Mouse (Mus musculus) MEL (cell line): Measurements from ENCODE around the gene Hist1h2af. TPM values are rescaled to one million over a fixed set of nuclear protein-coding genes. Genes with fewer than 3 reads are reported as not detected.

Source experiments
- DNase-seq: peaks from one replicate; pipeline ENCODE4 v3.0.0; 2011; ENCODE audit warnings: low read depth, low spot score
- H3K27ac ChIP-seq: 2 replicates; pipeline ENCODE4 v1.5.1; 2012; ENCODE audit warnings: low read depth, mild to moderate bottlenecking, control low read depth, low read length, moderate library complexity; ENCODE audit not compliant: control insufficient read depth
- H3K27me3 ChIP-seq, 2 experiments: fragments of 150-350 bp in 1 of 2; sonication (generic) in 1 of 2; 2 replicates each; pipeline ENCODE4 v1.6.1; 2012; ENCODE audit warnings: low read length in 2 of 2, mild to moderate bottlenecking in 2 of 2, improper control_type of control experiment in 1 of 2, moderate library complexity in 1 of 2; ENCODE audit not compliant: insufficient read depth in 2 of 2, control insufficient read depth in 1 of 2
- H3K36me3 ChIP-seq, 2 experiments: 2 replicates each; pipeline ENCODE4 v1.6.1; 2012 to 2014; ENCODE audit warnings: low read length in 2 of 2, improper control_type of control experiment in 1 of 2, inconsistent platforms in 1 of 2, mild to moderate bottlenecking in 1 of 2; ENCODE audit not compliant: insufficient read depth in 2 of 2, control insufficient read depth in 1 of 2
- H3K4me1 ChIP-seq, 2 experiments: fragments of 150-350 bp in 1 of 2; sonication (generic) in 1 of 2; 2 replicates each; pipeline ENCODE4 v1.6.1; 2012; ENCODE audit warnings: low read length in 2 of 2, improper control_type of control experiment in 1 of 2, mild to moderate bottlenecking in 1 of 2; ENCODE audit not compliant: insufficient read depth in 2 of 2, control insufficient read depth in 1 of 2
- H3K4me3 ChIP-seq, 2 experiments: fragments of 150-350 bp in 1 of 2; sonication (generic) in 1 of 2; 2 replicates each; pipeline ENCODE4 v1.5.1; 2012; ENCODE audit warnings: low read depth in 2 of 2, low read length in 2 of 2, mild to moderate bottlenecking in 2 of 2, moderate library complexity in 2 of 2, control low read depth in 1 of 2, improper control_type of control experiment in 1 of 2; ENCODE audit not compliant: control insufficient read depth in 1 of 2, insufficient read depth in 1 of 2
- H3K79me2 ChIP-seq: 2 replicates; pipeline ENCODE4 v1.6.1; 2012; ENCODE audit warnings: mild to moderate bottlenecking, low read length, moderate library complexity; ENCODE audit not compliant: control insufficient read depth, poor library complexity, insufficient read depth
- H3K9ac ChIP-seq: 2 replicates; pipeline ENCODE4 v1.6.1; 2012; ENCODE audit warnings: low read depth, mild to moderate bottlenecking, control low read depth, low read length, moderate library complexity; ENCODE audit not compliant: control insufficient read depth, poor library complexity, severe bottlenecking
- H3K9me3 ChIP-seq: fragments of 150-350 bp; sonication (generic); replicated peaks from 2 replicates; pipeline ENCODE4 v1.6.1; 2012; ENCODE audit warnings: mild to moderate bottlenecking, low read length, improper control_type of control experiment, moderate library complexity; ENCODE audit not compliant: insufficient read depth
- CHD2 ChIP-seq: IDR thresholded peaks from 2 replicates; pipeline ENCODE4 v1.6.1; 2011; ENCODE audit warnings: low read length, improper control_type of control experiment
- E2F4 ChIP-seq: IDR thresholded peaks from 2 replicates; pipeline ENCODE4 v1.6.1; 2011; ENCODE audit warnings: low read depth, low read length, improper control_type of control experiment, borderline replicate concordance
- GATA1 ChIP-seq: IDR thresholded peaks from 2 replicates; pipeline ENCODE4 v1.6.1; 2011; ENCODE audit warnings: low read depth, low read length, improper control_type of control experiment
- KAT2A ChIP-seq: conservative IDR thresholded peaks from 2 replicates; pipeline ENCODE4 v1.6.1; 2012; ENCODE audit warnings: low read depth, low read length, improper control_type of control experiment, inconsistent platforms
- MAFK ChIP-seq: IDR thresholded peaks from 2 replicates; pipeline ENCODE4 v1.6.1; 2011; ENCODE audit warnings: low read depth, mild to moderate bottlenecking, low read length, improper control_type of control experiment, borderline replicate concordance
- MAZ ChIP-seq: IDR thresholded peaks from 2 replicates; pipeline ENCODE4 v1.6.1; 2012; ENCODE audit warnings: low read depth, mild to moderate bottlenecking, inconsistent platforms, low read length, improper control_type of control experiment
- MYB ChIP-seq: IDR thresholded peaks from 2 replicates; pipeline ENCODE4 v1.6.1; 2011; ENCODE audit warnings: mild to moderate bottlenecking, low read depth, low read length, improper control_type of control experiment
- POLR2AphosphoS5 ChIP-seq: IDR thresholded peaks from 2 replicates; pipeline ENCODE4 v1.6.1; 2012; ENCODE audit warnings: low read depth, borderline replicate concordance, mild to moderate bottlenecking, inconsistent platforms, low read length, moderate library complexity, mixed read lengths
- RCOR1 ChIP-seq: IDR thresholded peaks from 2 replicates; pipeline ENCODE4 v1.6.1; 2012; ENCODE audit warnings: low read depth, mild to moderate bottlenecking, inconsistent platforms, low read length, improper control_type of control experiment
- SIN3A ChIP-seq: IDR thresholded peaks from 2 replicates; pipeline ENCODE4 v1.6.1; 2012; ENCODE audit warnings: low read length, improper control_type of control experiment, inconsistent platforms
- SMC3 ChIP-seq: IDR thresholded peaks from 2 replicates; pipeline ENCODE4 v1.6.1; 2011; ENCODE audit warnings: low read depth, low read length, improper control_type of control experiment
- TAL1 ChIP-seq: IDR thresholded peaks from 2 replicates; pipeline ENCODE4 v1.6.1; 2012; ENCODE audit warnings: mild to moderate bottlenecking, inconsistent platforms, low read length, moderate library complexity, mixed read lengths
- TBP ChIP-seq: IDR thresholded peaks from 2 replicates; pipeline ENCODE4 v1.8.0; 2011; ENCODE audit warnings: low read depth, low read length, improper control_type of control experiment
- UBTF ChIP-seq: IDR thresholded peaks from 2 replicates; pipeline ENCODE4 v1.6.1; 2012; ENCODE audit warnings: low read depth, mild to moderate bottlenecking, inconsistent platforms, low read length, improper control_type of control experiment, moderate library complexity, borderline replicate concordance; ENCODE audit not compliant: insufficient read depth
- ZMIZ1 ChIP-seq: IDR thresholded peaks from 2 replicates; pipeline ENCODE4 v1.6.1; 2012; ENCODE audit warnings: low read depth, mild to moderate bottlenecking, inconsistent platforms, low read length, improper control_type of control experiment, moderate library complexity
- polyA plus RNA-seq, 2 experiments: library from polyadenylated mRNA; stranded (reverse) in 1 of 2; unstranded in 1 of 2; fragments of >175 nt in 1 of 2; fragments of >200 nt in 1 of 2; gene quantifications; 2 replicates each; pipeline versions ENCODE4 v1.2.1 to v1.2.4; 2012; ENCODE audit warnings: low replicate concordance in 2 of 2, low read depth in 1 of 2; ENCODE audit not compliant: insufficient read length in 2 of 2, insufficient read depth in 1 of 2, missing spikeins in 1 of 2
- total RNA-seq: library from RNA; depleted of rRNA; stranded (reverse); fragments of 300-350 nt; gene quantifications from 2 replicates; pipeline ENCODE4 v1.2.3, GENCODE M21; 2012

Hist1h2af gene
- total and polyA plus RNA-seq, 3 experiments: 64.3 to 939 TPM; not detected in 1

DNA sequence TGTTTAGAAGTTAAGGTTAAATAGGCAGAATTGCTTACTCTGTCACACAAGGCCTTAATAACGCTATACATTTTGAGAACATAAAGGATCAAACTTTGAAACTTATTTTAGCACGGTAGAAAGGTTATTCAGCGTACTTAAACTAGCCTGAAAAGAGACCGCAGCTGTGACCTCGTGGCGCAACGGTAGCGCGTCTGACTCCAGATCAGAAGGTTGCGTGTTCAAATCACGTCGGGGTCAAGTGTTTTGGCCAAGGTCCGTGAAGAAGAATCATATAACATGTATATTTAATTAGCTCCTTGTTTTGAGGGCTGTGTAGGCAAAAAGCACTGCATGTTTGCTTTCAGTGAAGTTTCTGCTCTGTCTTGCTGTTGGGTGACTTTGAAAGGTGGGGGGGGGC lies 27.4 kb upstream of the Hist1h2af start:
- Histone ChIP-seq H3K27ac (no peak overlapping the region), H3K79me2 (no peaks in the 10 kb centered on the region), H3K36me3 (peaks cover 0 to 10% of the 10 kb centered on the region in 2 experiments; a peak in 2 of 4 replicates), H3K4me1 (peaks cover 0 to 10% of the 10 kb centered on the region in 2 experiments; a peak in 1 of 4 replicates), H3K4me3 (peak overlapping the region; percentile 57 to 66), H3K9ac (peak overlapping the region; percentile 64; the same call in 1 of the 2 replicates), H3K9me3 (no peaks in the 10 kb centered on the region), H3K27me3 (no peaks in the 10 kb centered on the region)
- TF ChIP-seq POLR2AphosphoS5: no peak
- peak; percentile 100 for TF ChIP-seq TBP
- peak; percentile 86 for DNase-seq

DNA sequence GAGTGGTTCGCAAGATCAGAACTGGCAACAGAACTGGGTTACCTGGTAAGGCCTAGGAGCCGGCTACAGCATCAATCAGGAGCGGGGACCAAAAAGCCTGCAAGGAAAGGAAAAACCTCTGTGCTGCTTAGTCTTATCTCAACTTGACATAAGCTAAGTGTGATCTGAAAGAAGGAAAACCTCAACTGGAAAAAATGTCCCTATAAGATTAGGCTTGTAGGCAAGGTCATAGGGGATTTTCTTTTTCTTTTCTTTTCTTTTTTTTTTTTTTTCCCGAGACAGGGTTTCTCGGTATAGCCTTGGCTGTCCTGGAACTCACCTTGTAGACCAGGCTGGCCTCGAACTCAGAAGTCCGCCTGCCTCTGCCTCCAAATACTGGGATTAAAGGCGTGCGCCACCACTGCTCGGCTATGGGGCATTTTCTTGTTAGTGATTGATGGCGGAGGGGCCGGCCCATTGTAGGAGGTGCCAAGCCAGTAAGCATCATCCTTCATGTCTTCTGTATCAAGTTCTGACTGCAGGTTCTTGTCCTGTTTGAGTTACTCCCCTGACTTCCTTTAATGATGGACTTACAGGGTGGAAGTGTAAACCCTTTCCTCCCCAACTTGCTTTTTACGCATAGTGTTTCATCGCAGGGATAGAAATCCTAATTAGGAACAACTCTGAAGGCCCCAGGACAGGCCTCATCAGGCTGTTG lies 26.7 kb upstream of the Hist1h2af start:
- Histone ChIP-seq H3K4me3 (peak overlapping the region; percentile 45 to 66), H3K4me1 (peaks cover 0 to 10% of the 10 kb centered on the region in 2 experiments; a peak in 1 of 4 replicates), H3K79me2 (no peaks in the 10 kb centered on the region), H3K27ac (no peak overlapping the region; the same call in 1 of the 2 replicates), H3K27me3 (no peaks in the 10 kb centered on the region), H3K9me3 (no peaks in the 10 kb centered on the region), H3K9ac (peak overlapping the region; percentile 52), H3K36me3 (peaks cover 0 to 10% of the 10 kb centered on the region in 2 experiments; a peak in 2 of 4 replicates)
- peak; percentile 98 for TF ChIP-seq TBP
- TF ChIP-seq RCOR1: no peak
- no peak for TF ChIP-seq SIN3A
- no peak for TF ChIP-seq CHD2
- TF ChIP-seq GATA1: peak; percentile 44; the same call in 1 of the 2 replicates
- TF ChIP-seq MAZ: no peak
- no peak for TF ChIP-seq POLR2AphosphoS5
- no peak for TF ChIP-seq MYB
- 0 out of 2 replicates have a peak, but pooled peaks have one; percentile 5 for TF ChIP-seq TAL1
- no peak for TF ChIP-seq KAT2A
- no peak for TF ChIP-seq UBTF
- DNase-seq: peak; percentile 93

DNA sequence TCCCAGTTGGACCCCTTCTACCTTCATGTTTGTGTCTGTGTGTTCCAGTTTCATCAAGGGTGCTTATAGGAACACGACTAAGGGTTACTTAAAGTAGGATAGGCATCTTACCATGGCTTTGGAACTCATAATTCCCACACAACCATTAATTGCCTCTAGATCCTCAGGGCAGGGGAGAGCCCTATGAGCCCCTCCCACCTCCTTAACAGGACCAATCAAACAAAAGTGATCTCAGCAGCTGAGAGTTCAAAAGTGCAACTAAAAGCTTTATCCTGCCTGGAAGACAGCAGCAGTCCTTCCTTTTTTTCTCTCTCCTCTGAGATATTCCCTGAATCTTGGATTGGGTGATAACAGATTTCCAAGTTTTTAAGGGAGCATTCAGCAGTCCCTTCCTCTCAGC lies 23.6 kb upstream of the Hist1h2af start:
- Histone ChIP-seq H3K27ac (no peak overlapping the region), H3K36me3 (no peaks in the 10 kb centered on the region; a peak in 2 of 4 replicates), H3K79me2 (no peaks in the 10 kb centered on the region), H3K9me3 (no peaks in the 10 kb centered on the region), H3K27me3 (no peaks in the 10 kb centered on the region), H3K4me3 (no peak overlapping the region), H3K9ac (no peak overlapping the region), H3K4me1 (0 out of 4 replicates have a peak, but pooled peaks cover 0 to 2% of the 10 kb centered on the region in 2 experiments)
- DNase-seq: no peak
- TF ChIP-seq E2F4: no peak
- no peak for TF ChIP-seq ZMIZ1
- no peak for TF ChIP-seq MAFK
- TF ChIP-seq SMC3: no peak
- no peak for TF ChIP-seq POLR2AphosphoS5
